Mouse (Mus musculus) lung, embryonic 15.5 days (tissue): ENCODE measurements around the gene Flcn. TPM values are rescaled to one million over a fixed set of nuclear protein-coding genes. Genes with fewer than 3 reads are reported as not detected.

Experiments used
- polyA plus RNA-seq: library from polyadenylated mRNA; unstranded; fragments of >200 nt; fragmentation: Nextera tagmentation; extraction: Ambion mirVana; gene quantifications from 2 replicates; pipeline ENCODE4 v1.2.1, GENCODE M21; 2015

Flcn gene
- polyA plus RNA-seq, 1 experiment from 2014 or later: 27.7 TPM

Other genes starting within 250 kb of the Flcn start
- gene Olfr222, start 233.8 kb downstream of the Flcn start, polyA plus RNA-seq: not detected in 2 replicates
- gene Olfr223, start 216.7 kb downstream of the Flcn start, polyA plus RNA-seq: not detected in 2 replicates
- 109 and 111 TPM in 2 replicates for gene Mprip, start 148.7 kb downstream of the Flcn start, polyA plus RNA-seq
- 5.8 and 6.2 TPM in 2 replicates for gene Pld6, start 22.4 kb downstream of the Flcn start, polyA plus RNA-seq
- gene Nt5m, start 29.4 kb upstream of the Flcn start, polyA plus RNA-seq: 34.0 and 37.6 TPM in 2 replicates
- 204 and 214 TPM in 2 replicates for gene Cops3, start 29.8 kb upstream of the Flcn start, polyA plus RNA-seq
- 49.9 and 51.9 TPM in 2 replicates for gene Med9, start 138.2 kb upstream of the Flcn start, polyA plus RNA-seq
- 2.5 and 3.3 TPM in 2 replicates for gene Rasd1, start 154.9 kb upstream of the Flcn start, polyA plus RNA-seq
- gene Pemt, start 236.5 kb upstream of the Flcn start, polyA plus RNA-seq: 6.7 and 8.1 TPM in 2 replicates